Mouse (Mus musculus) testis, adult 2 months (tissue): ENCODE results near the gene Gm20388.

Experiments used
- CTCF ChIP-seq: fragments of 200-500 bp; IDR thresholded peaks from 2 replicates; pipeline ENCODE4 v1.5.1; 2012; ENCODE audit warnings: low read depth, mild to moderate bottlenecking, inconsistent platforms, low read length, moderate library complexity; ENCODE audit not compliant: control insufficient read depth, insufficient read depth, insufficient replicate concordance
- POLR2A ChIP-seq: fragments of 200-500 bp; IDR thresholded peaks from 2 replicates; pipeline ENCODE4 v1.6.1; 2012; ENCODE audit warnings: low read depth, mild to moderate bottlenecking, inconsistent platforms, low read length, moderate library complexity; ENCODE audit not compliant: control insufficient read depth

DNA sequence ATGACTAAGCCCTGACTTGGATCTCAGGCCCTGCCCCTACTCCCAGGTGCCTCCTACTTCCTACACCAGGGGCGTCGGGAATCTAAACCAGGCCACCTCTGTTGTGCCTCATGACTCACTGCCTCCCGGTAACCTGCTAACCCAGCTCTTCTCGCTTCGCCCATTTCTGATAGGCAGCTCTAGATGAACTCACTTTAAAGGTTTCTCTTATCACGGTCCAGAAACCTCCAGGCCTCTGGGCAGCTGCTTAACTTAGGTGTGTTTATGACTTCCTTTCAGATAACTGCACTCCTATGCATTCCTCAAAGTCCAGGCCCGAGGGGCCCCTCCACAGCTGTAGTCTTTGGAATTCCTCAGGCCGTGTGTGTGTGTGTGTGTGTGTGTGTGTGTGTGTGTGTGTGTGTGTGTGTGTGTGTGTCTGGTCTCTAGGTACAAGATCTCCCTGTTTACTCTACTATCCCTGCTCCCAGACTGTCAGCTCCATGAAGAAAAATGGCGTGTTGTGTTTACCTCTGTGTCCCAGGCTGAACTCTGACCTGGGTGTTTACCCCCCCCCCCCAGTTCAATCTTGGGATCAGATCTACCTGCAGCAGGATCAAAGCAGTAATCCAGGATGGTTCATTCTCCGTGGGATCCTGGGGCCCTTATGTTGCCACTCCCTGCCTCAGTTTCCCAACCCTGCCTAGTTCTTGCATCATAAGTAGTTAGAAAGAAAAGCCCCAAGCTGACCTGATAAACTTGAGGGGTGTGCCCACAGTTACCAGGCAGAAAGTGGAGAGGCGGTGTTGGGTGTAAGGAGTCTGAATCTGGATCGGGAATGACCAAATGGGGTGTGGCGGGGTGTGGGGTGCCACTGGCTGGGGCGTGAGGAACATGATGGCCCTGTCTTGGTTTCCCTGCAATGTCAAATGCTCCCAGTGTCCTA is 2725.5 kb downstream of the Gm20388 start:
- TF ChIP-seq CTCF (no peak), POLR2A (no peak)
